Mouse (Mus musculus) megakaryocyte-erythroid progenitor cell, adult 5-6 weeks (primary cell): Measurements from ENCODE around the gene Chrna4. TPM values are rescaled to one million over a fixed set of nuclear protein-coding genes. Genes with fewer than 3 reads are reported as not detected.

ENCODE experiments used
- ATAC-seq: replicated peaks from 2 replicates; pipeline ENCODE4 v1.8.0; 2016; ENCODE audit warnings: mild to moderate bottlenecking, inconsistent platforms; ENCODE audit not compliant: severe bottlenecking, poor library complexity, low FRiP score, low TSS enrichment
- total RNA-seq, 2 experiments: library from RNA; stranded (forward) in 1 of 2; stranded (reverse) in 1 of 2; fragments of 200-1000, 215-1000 nt in 1 of 2; fragments of >200 nt in 1 of 2; fragmentation: Nextera tagmentation in 1 of 2; gene quantifications; 2 replicates each; pipeline ENCODE4 v1.2.3; 2014 to 2017

Chrna4 gene
- total RNA-seq, 2 experiments from 2014 or later = not detected

GRCm38 (mm10) chr2:180981133-180981532, 62.2 kb downstream of the Chrna4 start:
- ATAC-seq = no peak

Other genes with a start within 250 kb of the Chrna4 start
- 58.9 and 67.4 TPM in 2 replicates for gene Ythdf1, start 122.6 kb downstream of the Chrna4 start, total RNA-seq (2014; fragmentation: Nextera tagmentation)
- 26.4 and 38.3 TPM in 2 replicates for gene Ythdf1, start 122.6 kb downstream of the Chrna4 start, total RNA-seq (2017)
- gene Birc7, start 114.5 kb downstream of the Chrna4 start, total RNA-seq (2014; fragmentation: Nextera tagmentation) = not detected in 2 replicates
- gene Birc7, start 114.5 kb downstream of the Chrna4 start, total RNA-seq (2017) = not detected in 2 replicates
- not detected in 2 replicates for gene Nkain4, start 88.8 kb downstream of the Chrna4 start, total RNA-seq (2014; fragmentation: Nextera tagmentation)
- gene Nkain4, start 88.8 kb downstream of the Chrna4 start, total RNA-seq (2017) = not detected in 2 replicates
- 35.0 and 41.9 TPM in 2 replicates for gene Arfgap1, start 76.3 kb downstream of the Chrna4 start, total RNA-seq (2014; fragmentation: Nextera tagmentation)
- gene Arfgap1, start 76.3 kb downstream of the Chrna4 start, total RNA-seq (2017) = 27.1 and 32.0 TPM in 2 replicates
- 0.79 TPM in 1 of 2 replicates, not detected in the other for gene Col20a1, start 57.0 kb downstream of the Chrna4 start, total RNA-seq (2014; fragmentation: Nextera tagmentation)
- 0.38 and 0.42 TPM in 2 replicates for gene Col20a1, start 57.0 kb downstream of the Chrna4 start, total RNA-seq (2017)
- gene Kcnq2, start 91.8 kb upstream of the Chrna4 start, total RNA-seq (2014; fragmentation: Nextera tagmentation) = not detected in 2 replicates
- gene Kcnq2, start 91.8 kb upstream of the Chrna4 start, total RNA-seq (2017) = not detected in 2 replicates
- not detected in 2 replicates for gene Eef1a2, start 113.5 kb upstream of the Chrna4 start, total RNA-seq (2014; fragmentation: Nextera tagmentation)
- gene Eef1a2, start 113.5 kb upstream of the Chrna4 start, total RNA-seq (2017) = not detected in 2 replicates
- gene Ppdpf, start 143.7 kb upstream of the Chrna4 start, total RNA-seq (2014; fragmentation: Nextera tagmentation) = 73.6 and 95.2 TPM in 2 replicates
- 67.4 and 68.6 TPM in 2 replicates for gene Ppdpf, start 143.7 kb upstream of the Chrna4 start, total RNA-seq (2017)
- not detected in 2 replicates for gene Ptk6, start 159.2 kb upstream of the Chrna4 start, total RNA-seq (2014; fragmentation: Nextera tagmentation)
- not detected in 2 replicates for gene Ptk6, start 159.2 kb upstream of the Chrna4 start, total RNA-seq (2017)
- gene Srms, start 169.6 kb upstream of the Chrna4 start, total RNA-seq (2014; fragmentation: Nextera tagmentation) = not detected in 2 replicates
- not detected in 2 replicates for gene Srms, start 169.6 kb upstream of the Chrna4 start, total RNA-seq (2017)
- not detected in 2 replicates for gene Fndc11, start 176.5 kb upstream of the Chrna4 start, total RNA-seq (2014; fragmentation: Nextera tagmentation)
- gene Fndc11, start 176.5 kb upstream of the Chrna4 start, total RNA-seq (2017) = not detected in 2 replicates
- gene Helz2, start 198.5 kb upstream of the Chrna4 start, total RNA-seq (2014; fragmentation: Nextera tagmentation) = 16.1 and 18.0 TPM in 2 replicates
- gene Helz2, start 198.5 kb upstream of the Chrna4 start, total RNA-seq (2017) = 4.9 and 5.4 TPM in 2 replicates
- 20.7 and 21.3 TPM in 2 replicates for gene Gmeb2, start 244.5 kb upstream of the Chrna4 start, total RNA-seq (2014; fragmentation: Nextera tagmentation)
- gene Gmeb2, start 244.5 kb upstream of the Chrna4 start, total RNA-seq (2017) = 8.5 and 9.4 TPM in 2 replicates